Mouse (Mus musculus) kidney, postnatal 14 days (tissue): ENCODE measurements at regions not wholly inside any gene's neighbourhood (a gene's known extent, or its start where the extent isn't known, plus 50 kb on each side); places are given as distances from the start of the nearest gene placed in this dataset.

Experiments used
- DNase-seq: peaks from one replicate; pipeline ENCODE4 v3.0.0; 2022; ENCODE audit warnings: mixed read lengths

DNA sequence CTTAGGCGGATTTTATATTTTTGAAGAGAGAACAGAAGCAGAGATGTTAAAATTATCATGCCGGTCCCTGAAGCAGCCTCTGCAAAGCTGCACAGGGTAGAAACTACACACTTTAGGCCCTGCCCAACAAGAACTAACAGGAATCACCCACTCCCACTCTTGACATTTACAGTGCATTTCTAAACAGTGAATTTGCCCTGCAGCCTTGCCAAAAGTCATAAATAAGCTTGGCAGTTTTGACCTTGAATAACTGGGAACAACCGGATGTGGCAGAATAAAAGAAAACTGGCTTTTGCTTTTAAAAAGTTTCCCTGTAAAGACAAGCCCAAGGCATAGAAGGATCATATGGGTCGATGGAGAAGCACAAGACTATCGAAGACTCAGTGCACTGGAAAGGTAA lies 460.1 kb upstream of the Grid2 start:
- peak; percentile 12 for DNase-seq
